Mouse (Mus musculus): Measurements from ENCODE around the gene Sstr2. TPM values are rescaled to one million over a fixed set of nuclear protein-coding genes. Genes with fewer than 3 reads are reported as not detected.

The Sstr2 gene
- polyA plus RNA-seq, 1 experiment from 2014 or later: 18.0 TPM

DNA sequence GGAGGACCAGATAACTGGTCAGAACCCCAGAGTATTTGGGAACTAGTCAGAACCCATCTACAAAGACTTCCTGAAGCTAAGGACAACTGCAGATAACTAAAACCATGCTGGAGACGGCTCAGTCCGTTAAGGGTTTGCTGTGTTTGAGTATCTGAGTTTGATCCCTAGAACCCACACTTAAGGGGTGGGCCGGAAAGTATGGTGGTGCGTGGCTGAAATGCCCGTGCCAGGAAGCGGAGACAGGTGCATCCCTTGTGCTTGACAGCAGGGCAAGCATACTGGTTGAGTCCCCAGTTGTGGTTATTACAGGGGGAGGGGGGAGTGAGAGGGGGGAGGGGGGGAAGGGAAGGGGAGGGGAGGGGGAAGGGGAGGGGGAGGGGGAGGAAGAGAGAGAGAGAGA is 4.7 kb upstream of the Sstr2 start:
- Histone ChIP-seq H3K27ac (replicated peaks; ENCODE audit: low read depth, low read length) (no peak overlapping the region), H3K36me3 (ENCODE audit: control insufficient read depth, insufficient read depth, low read length) (no peaks in the 10 kb centered on the region), H3K4me2 (ENCODE audit: low read length) (no peak overlapping the region), H3K27me3 (ENCODE audit: control insufficient read depth, insufficient read depth, low read length) (0 out of 2 replicates have a peak, but pooled peaks cover 7% of the 10 kb centered on the region), H3K9me3 (ENCODE audit: control insufficient read depth, low read length) (no peaks in the 10 kb centered on the region), H3K9ac (replicated peaks; ENCODE audit: low read length) (no peak overlapping the region), H3K4me1 (ENCODE audit: control insufficient read depth, insufficient read depth, low read length) (peaks cover 20% of the 10 kb centered on the region), H3K4me3 (replicated peaks; ENCODE audit: low read depth, low read length) (no peak overlapping the region)
- DNase-seq (no peak), ATAC-seq (ENCODE audit: low FRiP score, low TSS enrichment) (no peak)
- WGBS: 91% methylated on average over 6 of the region's 6 CpGs

DNA sequence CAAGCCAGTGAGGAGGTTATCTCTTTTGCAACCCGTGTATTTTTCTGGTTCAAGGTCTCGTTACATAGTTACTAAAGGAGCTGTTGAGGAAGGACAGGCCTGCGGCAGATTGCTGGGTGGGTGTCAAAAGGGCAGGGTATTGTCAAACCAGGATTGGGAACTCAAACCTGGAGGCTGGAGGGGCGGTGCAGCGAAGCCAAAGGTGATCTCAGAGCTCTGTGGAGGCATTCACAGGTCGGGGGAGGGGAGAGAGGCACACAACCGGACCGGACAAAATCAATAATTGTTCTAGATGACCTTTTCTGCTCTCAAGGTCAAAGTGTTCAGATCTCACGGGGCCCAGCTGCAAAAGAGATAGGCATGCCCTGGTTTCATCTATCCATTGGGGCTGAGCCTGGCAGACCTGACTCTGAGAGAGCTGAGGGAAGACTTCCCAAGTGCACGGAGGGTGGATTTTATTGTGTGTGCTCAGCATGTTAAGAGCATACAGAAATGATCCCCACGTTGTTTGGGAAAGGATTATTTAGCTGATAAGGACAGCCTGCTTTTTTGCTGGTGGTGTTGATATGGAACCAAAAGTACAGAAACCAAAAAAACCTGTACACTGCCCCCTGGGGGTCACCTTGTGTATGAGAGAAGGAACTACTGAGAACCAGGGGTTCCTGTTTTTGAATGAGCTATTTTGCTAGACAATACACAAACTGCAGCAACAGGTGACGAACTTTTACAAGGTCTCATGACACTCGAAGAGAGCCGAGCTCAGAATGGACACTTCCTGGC is 1.8 kb upstream of the Sstr2 start:
- peaks cover 18% of the 10 kb centered on the region; the same call in 1 of the 2 replicates for H3K27me3 ChIP-seq (ENCODE audit: control insufficient read depth, insufficient read depth, low read length)
- whole genome bisulfite sequencing: 43% methylated on average over 14 of the region's 14 CpGs
- H3K27ac ChIP-seq (replicated peaks; ENCODE audit: low read depth, low read length): no peak overlapping the region

GRCm38 (mm10) chr11:113618303-113618671 is 855 bp upstream of the Sstr2 start:
- H3K4me1 ChIP-seq (ENCODE audit: control insufficient read depth, insufficient read depth, low read length): peaks cover 18% of the 10 kb centered on the region
- H3K27me3 ChIP-seq (ENCODE audit: control insufficient read depth, insufficient read depth, low read length): peaks cover 18% of the 10 kb centered on the region; the same call in 1 of the 2 replicates
- 34% methylated on average over 4 of the region's 4 CpGs for WGBS
- H3K36me3 ChIP-seq (ENCODE audit: control insufficient read depth, insufficient read depth, low read length): no peaks in the 10 kb centered on the region
- ATAC-seq (ENCODE audit: low FRiP score, low TSS enrichment) (no peak), DNase-seq (no peak)
- H3K9me3 ChIP-seq (ENCODE audit: control insufficient read depth, low read length): no peaks in the 10 kb centered on the region
- peak overlapping the region; percentile 52; the same call in 1 of the 2 replicates for H3K9ac ChIP-seq (replicated peaks; ENCODE audit: low read length)
- peak overlapping the region; percentile 97 for H3K4me2 ChIP-seq (ENCODE audit: low read length)
- no peak overlapping the region for H3K27ac ChIP-seq (replicated peaks; ENCODE audit: low read depth, low read length)
- peak overlapping the region; percentile 44 for H3K4me3 ChIP-seq (replicated peaks; ENCODE audit: low read depth, low read length)

More for the DNA sequence above, 1.8 kb upstream of the Sstr2 start:
- peak; percentile 87 for DNase-seq
- Histone ChIP-seq H3K9ac (replicated peaks; ENCODE audit: low read length) (no peak overlapping the region), H3K4me3 (replicated peaks; ENCODE audit: low read depth, low read length) (no peak overlapping the region), H3K4me1 (ENCODE audit: control insufficient read depth, insufficient read depth, low read length) (peaks cover 19% of the 10 kb centered on the region), H3K4me2 (ENCODE audit: low read length) (no peak overlapping the region), H3K36me3 (ENCODE audit: control insufficient read depth, insufficient read depth, low read length) (no peaks in the 10 kb centered on the region), H3K9me3 (ENCODE audit: control insufficient read depth, low read length) (no peaks in the 10 kb centered on the region)
- no peak for ATAC-seq (ENCODE audit: low FRiP score, low TSS enrichment)

- no peaks in the 10 kb centered on the region for H3K36me3 ChIP-seq (ENCODE audit: control insufficient read depth, insufficient read depth, low read length)
- DNase-seq: no peak
- H3K27me3 ChIP-seq (ENCODE audit: control insufficient read depth, insufficient read depth, low read length): peaks cover 18% of the 10 kb centered on the region; the same call in 1 of the 2 replicates
- no peaks in the 10 kb centered on the region for H3K9me3 ChIP-seq (ENCODE audit: control insufficient read depth, low read length)
- no peak overlapping the region for H3K27ac ChIP-seq (replicated peaks; ENCODE audit: low read depth, low read length)
- peak overlapping the region; percentile 97 for H3K4me2 ChIP-seq (ENCODE audit: low read length)
- H3K9ac ChIP-seq (replicated peaks; ENCODE audit: low read length): peak overlapping the region; percentile 52
- 1% methylated on average over 31 of the region's 31 CpGs for WGBS
- peaks cover 18% of the 10 kb centered on the region for H3K4me1 ChIP-seq (ENCODE audit: control insufficient read depth, insufficient read depth, low read length)
- H3K4me3 ChIP-seq (replicated peaks; ENCODE audit: low read depth, low read length): peak overlapping the region; percentile 44
- ATAC-seq (ENCODE audit: low FRiP score, low TSS enrichment): no peak
Observed at GRCm38 (mm10) chr11:113619420-113620080, 408 bp downstream of the Sstr2 start.

DNA sequence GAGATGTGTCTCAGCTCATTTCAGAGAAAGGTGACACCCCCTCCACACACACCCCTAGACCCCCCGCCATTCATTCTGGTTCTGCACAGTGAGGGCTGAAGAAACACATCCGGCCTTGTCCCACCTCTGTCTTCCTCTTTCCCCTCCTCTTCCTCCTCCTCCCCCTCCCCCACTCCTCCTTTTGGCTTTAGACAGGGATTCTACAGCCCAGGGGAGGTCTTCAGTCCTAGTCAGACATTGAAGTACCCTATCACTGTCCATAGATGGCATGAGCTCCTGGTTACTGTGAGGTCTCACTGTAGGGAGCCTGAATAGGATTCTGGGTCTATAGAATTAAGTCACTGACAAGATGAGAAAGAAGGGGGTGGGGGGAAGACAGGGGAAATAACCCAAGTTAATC is 1.9 kb downstream of the Sstr2 start:
- Histone ChIP-seq H3K9me3 (ENCODE audit: control insufficient read depth, low read length) (no peaks in the 10 kb centered on the region), H3K4me3 (replicated peaks; ENCODE audit: low read depth, low read length) (peak overlapping the region; percentile 44; the same call in 1 of the 2 replicates), H3K4me1 (ENCODE audit: control insufficient read depth, insufficient read depth, low read length) (peaks cover 18% of the 10 kb centered on the region), H3K4me2 (ENCODE audit: low read length) (peak overlapping the region; percentile 97), H3K27me3 (ENCODE audit: control insufficient read depth, insufficient read depth, low read length) (peaks cover 18% of the 10 kb centered on the region; the same call in 1 of the 2 replicates), H3K27ac (replicated peaks; ENCODE audit: low read depth, low read length) (no peak overlapping the region), H3K9ac (replicated peaks; ENCODE audit: low read length) (no peak overlapping the region), H3K36me3 (ENCODE audit: control insufficient read depth, insufficient read depth, low read length) (peaks cover 4% of the 10 kb centered on the region)
- 44% methylated on average over 2 of the region's 2 CpGs for WGBS
- DNase-seq (no peak), ATAC-seq (ENCODE audit: low FRiP score, low TSS enrichment) (no peak)

DNA sequence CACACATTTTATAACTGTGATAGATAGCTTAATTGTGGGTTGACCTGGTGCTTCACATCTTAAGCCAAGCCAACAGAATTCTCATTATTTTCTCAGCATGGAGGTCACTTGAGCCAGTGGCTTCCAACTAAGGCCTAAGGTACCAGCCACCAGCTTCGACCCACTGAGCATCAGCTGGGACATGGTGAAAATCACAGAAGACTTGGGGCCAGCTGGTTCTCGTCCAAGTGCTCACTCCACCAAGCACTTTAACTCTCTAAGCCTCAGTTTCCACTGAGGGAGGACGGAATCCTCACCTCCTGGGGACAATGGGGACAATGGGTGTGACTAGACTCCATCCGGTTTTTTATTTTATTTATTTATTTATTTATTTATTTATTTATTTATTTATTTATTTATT is 2.9 kb downstream of the Sstr2 start:
- Histone ChIP-seq H3K4me3 (replicated peaks; ENCODE audit: low read depth, low read length) (no peak overlapping the region), H3K27me3 (ENCODE audit: control insufficient read depth, insufficient read depth, low read length) (peaks cover 18% of the 10 kb centered on the region; the same call in 1 of the 2 replicates), H3K4me2 (ENCODE audit: low read length) (no peak overlapping the region), H3K36me3 (ENCODE audit: control insufficient read depth, insufficient read depth, low read length) (peaks cover 4% of the 10 kb centered on the region), H3K9ac (replicated peaks; ENCODE audit: low read length) (no peak overlapping the region), H3K9me3 (ENCODE audit: control insufficient read depth, low read length) (no peaks in the 10 kb centered on the region), H3K27ac (replicated peaks; ENCODE audit: low read depth, low read length) (no peak overlapping the region), H3K4me1 (ENCODE audit: control insufficient read depth, insufficient read depth, low read length) (peaks cover 18% of the 10 kb centered on the region)
- no peak for DNase-seq
- no peak for ATAC-seq (ENCODE audit: low FRiP score, low TSS enrichment)
- 89% methylated on average over 4 of the region's 4 CpGs for WGBS

DNA sequence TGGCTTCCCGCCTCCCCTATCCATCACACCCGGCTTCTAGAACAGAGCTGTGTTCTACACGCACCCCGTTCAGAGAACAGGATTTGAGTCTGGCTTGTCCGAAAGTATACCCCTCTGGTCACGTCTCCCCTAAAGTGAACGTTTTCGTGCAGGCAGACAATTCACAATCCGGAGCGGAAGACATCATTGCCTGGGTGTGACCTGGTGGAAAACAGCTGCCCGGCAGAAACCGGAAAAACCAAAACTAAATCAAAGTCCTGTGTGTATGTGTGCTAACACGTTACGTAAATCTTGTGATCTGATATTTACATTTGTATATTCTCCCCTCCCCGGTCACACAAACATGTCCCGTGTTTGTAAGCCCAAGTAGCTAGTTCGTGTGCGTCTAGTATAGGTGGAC is 6.3 kb downstream of the Sstr2 start:
- WGBS: 96% methylated on average over 18 of the region's 18 CpGs
- Histone ChIP-seq H3K27me3 (ENCODE audit: control insufficient read depth, insufficient read depth, low read length) (peaks cover 7% of the 10 kb centered on the region; the same call in 1 of the 2 replicates), H3K36me3 (ENCODE audit: control insufficient read depth, insufficient read depth, low read length) (peaks cover 4% of the 10 kb centered on the region), H3K27ac (replicated peaks; ENCODE audit: low read depth, low read length) (no peak overlapping the region), H3K4me2 (ENCODE audit: low read length) (no peak overlapping the region), H3K9me3 (ENCODE audit: control insufficient read depth, low read length) (no peaks in the 10 kb centered on the region), H3K9ac (replicated peaks; ENCODE audit: low read length) (no peak overlapping the region), H3K4me3 (replicated peaks; ENCODE audit: low read depth, low read length) (no peak overlapping the region), H3K4me1 (ENCODE audit: control insufficient read depth, insufficient read depth, low read length) (peaks cover 5% of the 10 kb centered on the region; the same call in 1 of the 2 replicates)
- ATAC-seq (ENCODE audit: low FRiP score, low TSS enrichment): no peak
- no peak for DNase-seq

- Histone ChIP-seq H3K4me1 (ENCODE audit: control insufficient read depth, insufficient read depth, low read length) (no peaks in the 10 kb centered on the region), H3K36me3 (ENCODE audit: control insufficient read depth, insufficient read depth, low read length) (peaks cover 4% of the 10 kb centered on the region), H3K9me3 (ENCODE audit: control insufficient read depth, low read length) (no peaks in the 10 kb centered on the region), H3K27ac (replicated peaks; ENCODE audit: low read depth, low read length) (no peak overlapping the region), H3K27me3 (ENCODE audit: control insufficient read depth, insufficient read depth, low read length) (no peaks in the 10 kb centered on the region), H3K9ac (replicated peaks; ENCODE audit: low read length) (no peak overlapping the region), H3K4me2 (ENCODE audit: low read length) (no peak overlapping the region), H3K4me3 (replicated peaks; ENCODE audit: low read depth, low read length) (no peak overlapping the region)
- DNase-seq (peak; percentile 59), ATAC-seq (ENCODE audit: low FRiP score, low TSS enrichment) (no peak)
- WGBS: 55% methylated on average over 4 of the region's 4 CpGs
Observed at GRCm38 (mm10) chr11:113627785-113628184, 8.6 kb downstream of the Sstr2 start.
